Mouse (Mus musculus): ENCODE measurements at regions not wholly inside any gene's neighbourhood (a gene's known extent, or its start where the extent isn't known, plus 50 kb on each side); places are given as distances from the start of the nearest gene placed in this dataset.

DNA sequence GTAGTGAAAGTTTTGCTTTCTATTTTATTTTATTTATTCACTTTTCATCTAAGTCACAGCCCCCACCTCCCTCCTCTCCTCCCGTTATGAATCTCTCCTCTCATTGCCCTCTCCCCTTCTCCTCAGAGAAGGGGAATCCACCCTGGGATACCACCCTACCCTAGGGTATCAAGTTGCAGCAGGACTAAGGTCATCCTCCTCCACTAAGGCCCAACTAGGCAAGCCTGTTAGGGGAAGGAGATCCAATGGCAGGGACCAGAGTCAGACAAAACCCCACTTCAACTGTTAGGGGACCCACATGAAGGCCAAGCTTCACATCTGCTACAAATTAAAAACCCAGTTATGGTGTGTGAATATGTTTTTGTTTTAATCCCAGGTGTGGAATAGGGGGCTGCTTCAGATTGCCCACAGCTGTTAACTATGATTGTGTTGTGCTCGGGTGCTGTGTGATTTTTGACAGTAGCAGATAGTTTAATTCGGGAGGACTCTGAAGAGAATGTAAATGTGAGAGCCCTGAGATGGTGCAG, 163.4 kb upstream of the Pln start:
- TF ChIP-seq HCFC1 (IDR thresholded peaks at IDR 0.05; ENCODE audit: borderline replicate concordance, insufficient read depth, low read length) (no peak), CHD2 (IDR thresholded peaks at IDR 0.05; ENCODE audit: low read depth, low read length) (no peak)

Measured in ES-E14 (cell line).